Mouse (Mus musculus): ENCODE measurements around the gene Heg1.
A peak's percentile ranks its signal among the peaks of the same experiment; 100 is the strongest.

Heg1 gene

GRCm38 (mm10) chr16:33708585-33709397, 24.6 kb downstream of the Heg1 start:
- no peak for DNase-seq

GRCm38 (mm10) chr16:33714271-33714670, 30.1 kb downstream of the Heg1 start:
- peak; percentile 64 for DNase-seq

DNA sequence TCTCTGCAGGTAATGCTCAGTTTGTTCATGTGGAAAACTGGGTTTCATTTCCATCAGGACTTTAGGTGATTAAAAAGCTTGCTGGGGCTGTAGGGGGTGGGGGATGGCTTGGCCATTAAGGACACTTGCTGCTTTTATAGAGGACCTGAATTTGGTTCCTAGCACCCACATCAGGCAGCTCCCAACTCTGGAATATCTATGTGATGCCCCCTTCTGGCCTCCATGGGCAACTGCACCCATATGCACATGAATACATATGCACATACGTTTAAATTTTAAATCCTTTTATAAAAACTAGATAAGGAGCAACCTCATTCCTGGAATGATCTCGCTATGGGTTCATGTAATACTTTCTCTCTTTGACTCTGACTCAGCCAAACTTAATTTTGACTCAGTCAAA, 39.1 kb downstream of the Heg1 start:
- no peak for DNase-seq

DNA sequence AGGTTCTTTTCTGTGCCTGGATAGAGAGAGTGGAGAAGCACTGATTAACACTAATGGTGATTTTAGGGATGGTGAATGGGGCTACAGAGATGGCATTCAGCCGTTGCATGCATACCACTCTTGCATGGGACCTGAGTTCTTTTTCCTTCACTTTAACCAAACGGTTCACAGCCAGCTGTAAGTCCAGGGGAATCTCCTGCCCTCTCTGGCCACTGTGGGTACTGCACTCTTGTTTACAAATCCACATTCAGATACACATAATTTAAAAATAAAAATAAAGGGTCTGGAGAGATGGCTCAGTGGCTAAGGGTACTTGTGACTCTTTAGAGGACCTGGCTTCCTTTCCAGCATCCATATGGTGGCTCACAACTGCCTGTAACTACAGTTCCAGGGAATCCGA, 39.8 kb downstream of the Heg1 start:
- no peak for DNase-seq

DNA sequence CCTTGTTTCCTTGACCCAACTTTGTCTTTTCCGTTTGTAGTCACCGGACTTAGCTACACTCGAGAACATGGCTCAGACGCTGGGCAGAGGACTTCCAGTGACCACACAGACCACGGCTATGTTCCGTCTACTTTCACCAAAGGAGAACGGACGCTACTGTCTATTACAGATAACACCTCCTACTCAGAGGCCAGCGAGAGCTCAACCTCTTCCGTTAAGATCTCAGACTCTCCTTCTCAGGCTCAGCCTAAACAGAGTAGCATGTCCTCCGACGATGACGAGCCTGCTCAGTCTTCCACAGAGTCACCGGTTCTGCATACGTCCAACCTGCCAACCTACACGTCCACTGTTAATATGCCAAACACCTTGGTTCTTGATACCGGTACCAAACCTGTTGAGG, 42.1 kb downstream of the Heg1 start:
- DNase-seq: no peak

GRCm38 (mm10) chr16:33726892-33727291, 42.7 kb downstream of the Heg1 start:
- DNase-seq: no peak

- DNase-seq: no peak
These were observed 44.3 kb downstream of the Heg1 start for GRCm38 (mm10) chr16:33728427-33728826.

DNA sequence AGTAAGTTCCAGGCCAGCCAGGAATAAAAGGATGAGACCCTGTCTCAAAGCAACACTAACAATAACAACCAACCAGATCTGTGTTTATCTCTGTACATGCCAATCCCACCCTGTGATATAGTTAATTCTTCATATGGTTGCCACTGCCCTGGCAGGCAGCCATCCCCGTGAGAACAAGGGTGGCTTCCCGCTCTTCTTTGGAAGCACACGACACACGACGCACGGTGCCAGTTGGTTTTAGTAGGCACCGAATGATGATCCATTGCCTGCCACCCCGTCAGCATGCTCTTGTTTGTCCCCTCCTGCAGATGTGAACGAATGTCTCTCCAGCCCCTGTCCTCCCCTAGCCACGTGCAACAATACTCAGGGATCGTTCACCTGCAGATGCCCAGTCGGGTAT, 47.1 kb downstream of the Heg1 start:
- no peak for DNase-seq

GRCm38 (mm10) chr16:33732237-33732749, 48.1 kb downstream of the Heg1 start:
- DNase-seq: no peak

DNA sequence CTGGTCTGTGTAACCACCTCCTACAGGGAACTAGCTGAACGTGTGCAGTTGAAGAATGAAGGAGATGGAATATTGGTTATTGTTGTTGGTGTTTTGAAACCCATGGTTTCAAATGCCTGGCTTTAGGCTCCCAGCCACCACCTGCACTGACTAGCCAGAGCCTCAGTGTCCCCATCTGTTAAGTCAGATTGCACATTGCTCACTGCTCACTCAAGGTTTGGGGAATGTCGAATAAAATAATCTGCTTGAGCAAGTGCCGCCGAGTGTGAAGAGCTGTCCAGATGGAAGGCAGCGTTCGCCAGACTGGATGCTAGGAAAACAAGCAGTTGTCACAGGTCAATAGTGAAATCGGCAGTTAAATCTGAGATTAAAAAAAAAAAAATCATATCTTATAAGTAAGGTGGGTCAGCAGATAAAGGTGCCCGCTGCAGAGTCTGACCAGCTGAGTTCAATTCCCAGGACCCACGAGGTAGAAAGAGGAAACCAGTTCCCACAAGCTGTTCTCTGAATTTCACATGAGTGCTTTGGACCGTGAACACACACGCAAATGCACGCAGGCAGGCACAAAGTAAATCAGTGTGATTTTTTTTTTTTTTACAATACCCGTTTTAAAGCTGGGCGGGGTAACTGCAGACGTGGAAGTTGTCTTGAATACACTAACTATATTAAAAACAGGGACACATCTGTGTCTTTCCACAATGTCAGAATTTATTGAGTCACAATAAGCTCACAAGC, 48.8 kb downstream of the Heg1 start:
- DNase-seq: no peak

DNA sequence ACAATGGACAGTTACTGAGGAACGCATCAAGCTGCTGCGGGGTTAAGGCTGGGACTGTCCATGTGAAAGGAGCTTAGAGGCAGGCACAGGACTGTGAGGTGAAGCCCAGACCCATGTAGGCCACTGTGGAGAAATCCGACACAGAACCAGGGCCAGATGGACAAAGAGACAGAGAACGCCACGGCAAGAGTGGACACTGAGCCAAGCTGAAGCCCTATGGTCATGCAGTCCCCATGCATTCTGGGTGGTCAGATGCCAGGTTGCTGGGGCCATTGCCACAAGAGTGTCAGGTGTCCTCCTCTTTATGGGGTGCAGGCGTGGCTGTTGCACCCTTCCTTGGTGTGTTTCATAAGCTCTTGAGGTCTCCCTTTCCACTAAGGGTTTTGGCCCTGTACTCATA, 49.7 kb downstream of the Heg1 start:
- no peak for DNase-seq

DNA sequence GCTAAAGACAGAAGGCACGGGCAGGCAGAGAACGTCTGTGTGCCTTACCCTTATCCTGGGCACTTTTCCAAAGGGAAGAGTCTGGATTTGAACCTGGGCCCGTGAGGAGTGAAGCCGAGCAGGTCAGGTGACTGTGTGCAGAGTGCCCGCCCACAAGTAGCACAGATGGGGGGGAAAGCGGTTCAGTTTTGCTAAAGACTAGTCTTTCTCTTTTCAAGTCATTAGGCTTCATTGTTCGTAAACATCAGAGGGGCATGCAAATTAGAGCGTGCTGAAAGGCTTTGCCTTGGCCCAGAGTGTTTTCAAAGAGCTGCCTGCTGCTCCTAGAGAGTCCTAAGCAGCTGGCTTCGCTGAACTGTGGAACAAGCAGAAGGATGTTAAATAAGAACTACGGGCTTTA, 50.4 kb downstream of the Heg1 start:
- no peak for DNase-seq

GRCm38 (mm10) chr16:33735238-33735637, 51.1 kb downstream of the Heg1 start:
- DNase-seq: no peak

- DNase-seq: no peak
These were observed 51.6 kb downstream of the Heg1 start for GRCm38 (mm10) chr16:33735791-33736190.

DNA sequence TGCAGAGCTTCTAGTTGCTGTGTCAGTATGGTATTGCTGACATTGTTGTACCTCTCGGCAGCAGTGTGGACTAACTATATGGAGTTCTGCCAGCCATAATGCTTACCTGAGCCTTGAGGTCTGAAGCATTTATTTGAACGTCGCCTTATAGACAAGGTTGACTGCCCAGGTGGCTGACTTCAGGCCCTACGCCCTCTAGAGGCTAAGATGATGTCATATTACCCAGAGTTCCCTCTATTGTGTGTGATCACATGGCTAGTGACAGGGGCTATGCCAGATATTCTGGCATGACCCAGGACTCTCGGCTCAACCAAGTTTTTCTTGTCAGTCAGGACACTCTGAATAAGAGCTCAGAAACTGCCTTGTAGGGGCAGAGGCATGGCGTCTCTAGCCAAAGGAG, 52.6 kb downstream of the Heg1 start:
- no peak for DNase-seq

GRCm38 (mm10) chr16:33738949-33739719, 55.0 kb downstream of the Heg1 start:
- no peak for DNase-seq

DNA sequence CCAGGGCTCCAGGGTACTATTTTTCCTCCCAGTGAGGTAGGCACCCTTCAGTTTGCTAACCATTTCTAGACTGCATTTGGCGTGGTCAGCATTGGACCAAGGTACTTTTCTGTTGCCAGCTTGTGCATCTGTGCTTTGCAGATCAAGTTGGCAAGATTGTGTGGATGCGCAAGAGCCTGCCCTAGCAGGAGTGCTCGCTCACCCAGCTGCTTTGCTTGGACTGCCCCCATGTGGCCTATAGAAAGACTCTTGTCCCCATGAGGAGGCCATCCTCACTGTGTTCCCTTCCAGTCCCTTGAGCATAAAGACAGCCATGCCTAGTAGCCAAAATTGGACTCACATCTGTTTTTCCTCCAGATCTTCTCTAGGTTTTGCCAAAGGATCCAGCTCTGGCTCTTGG, 55.6 kb downstream of the Heg1 start:
- DNase-seq: peak; percentile 54

DNA sequence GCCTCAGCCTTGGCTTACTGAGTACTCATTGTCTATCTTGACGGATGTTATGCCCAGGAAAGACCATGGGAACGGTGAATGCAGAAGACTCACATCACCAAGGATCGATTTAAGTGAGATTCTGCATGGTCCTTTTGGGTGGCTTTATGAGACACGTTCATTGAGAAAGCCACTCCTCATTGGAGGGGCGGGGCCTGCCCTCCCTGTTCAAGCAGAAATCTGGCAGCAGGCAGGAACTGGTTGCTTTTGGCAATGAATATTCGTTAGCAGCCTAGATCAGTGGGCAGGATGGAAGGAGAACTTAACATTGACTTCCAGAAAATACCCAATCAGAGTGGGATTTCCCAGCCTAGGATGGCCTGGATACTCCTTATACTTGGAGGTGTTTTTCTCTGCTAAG, 56.2 kb downstream of the Heg1 start:
- DNase-seq: no peak

DNA sequence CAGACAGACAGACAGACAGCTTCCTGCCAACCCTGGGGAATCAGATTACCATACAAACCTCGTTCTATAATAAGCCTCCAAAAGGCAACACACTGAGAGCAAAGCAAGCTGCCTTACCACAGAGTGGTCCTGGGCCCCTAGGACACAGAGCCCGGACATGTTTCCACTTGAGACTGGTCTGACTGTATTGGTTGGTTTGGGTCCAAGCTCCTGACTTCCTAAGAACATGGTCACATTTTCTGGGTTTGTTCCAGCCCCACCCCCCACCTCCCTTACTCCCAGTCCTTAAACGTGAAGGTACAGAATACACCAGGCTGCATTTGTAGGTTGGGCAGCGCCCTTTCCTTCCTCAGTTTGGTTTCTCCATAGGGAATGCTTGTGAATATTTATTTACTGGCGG, 57.6 kb downstream of the Heg1 start:
- no peak for DNase-seq

DNA sequence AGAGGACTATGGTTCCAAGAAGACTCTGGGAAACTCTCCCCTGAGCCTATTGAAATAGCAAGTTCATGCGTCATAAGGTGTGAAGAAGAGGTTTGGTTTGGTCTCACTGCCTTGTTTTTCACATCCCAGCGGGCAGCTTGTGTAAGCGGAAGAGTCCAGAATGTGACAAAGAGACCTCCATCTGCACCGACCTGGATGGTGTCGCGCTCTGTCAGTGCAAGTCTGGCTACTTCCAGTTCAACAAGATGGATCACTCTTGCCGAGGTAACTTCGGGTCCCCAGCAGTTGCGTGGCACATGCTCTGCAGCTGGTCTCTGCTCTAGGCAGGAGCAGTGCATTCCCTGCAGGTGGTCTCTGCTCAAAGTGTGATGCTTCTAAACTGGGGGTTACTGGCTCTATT, 58.1 kb downstream of the Heg1 start:
- no peak for DNase-seq

DNA sequence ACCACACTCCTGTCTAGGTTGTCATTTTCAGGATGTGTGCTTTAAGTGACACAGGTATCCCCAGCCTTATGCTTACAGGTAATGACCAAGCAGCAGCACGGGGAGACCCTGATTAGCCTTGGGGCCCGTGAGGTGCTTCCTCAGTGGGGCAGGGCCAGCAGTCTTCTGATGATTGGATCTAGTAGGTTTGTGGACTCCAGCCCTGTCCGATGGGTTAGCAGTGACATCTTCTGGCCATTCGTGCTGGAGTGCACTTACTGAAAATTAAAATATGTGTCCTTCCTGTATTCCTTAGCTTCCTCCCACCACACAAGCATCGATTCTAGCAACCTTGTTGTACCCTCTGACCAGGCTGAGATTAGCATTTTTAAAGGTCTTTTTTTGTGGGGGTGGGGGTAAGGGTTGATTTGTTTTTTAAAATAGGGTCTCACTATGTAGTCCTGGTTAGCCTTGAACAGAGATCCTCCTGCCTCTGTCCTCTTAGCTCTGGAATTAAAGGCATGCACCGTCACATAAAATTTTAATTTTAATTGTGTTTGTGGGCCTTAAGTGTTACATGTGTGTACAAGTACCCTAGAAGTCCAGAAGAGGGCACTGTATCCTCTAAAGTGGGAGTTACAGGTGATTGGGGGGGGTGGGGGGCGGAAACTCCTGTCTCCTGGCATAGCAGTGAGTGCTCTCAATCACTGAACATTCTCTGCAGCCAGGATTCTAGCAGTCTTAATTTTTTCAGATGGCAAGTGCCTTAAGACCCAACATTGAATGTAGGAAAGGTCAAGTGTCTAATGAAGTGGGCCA, 60.7 kb downstream of the Heg1 start:
- peak; percentile 33 for DNase-seq

GRCm38 (mm10) chr16:33745457-33745856, 61.3 kb downstream of the Heg1 start:
- DNase-seq: no peak
